Mouse (Mus musculus) spleen, adult 2 months (tissue): ENCODE data around the gene Macrod2.

ENCODE experiments used
- CTCF ChIP-seq: fragments of 200-500 bp; IDR thresholded peaks from 2 replicates; pipeline ENCODE4 v1.5.1; 2011; ENCODE audit warnings: mild to moderate bottlenecking, inconsistent platforms; ENCODE audit not compliant: insufficient read depth, insufficient read length, insufficient replicate concordance; ENCODE audit errors: extremely low read depth
- POLR2A ChIP-seq: fragments of 200-500 bp; IDR thresholded peaks from 2 replicates; pipeline ENCODE4 v1.6.1; 2011; ENCODE audit warnings: low read depth, low read length, inconsistent platforms

- TF ChIP-seq CTCF (no peak), POLR2A (no peak)
Measured at GRCm38 (mm10) chr2:140667261-140668047, 272.3 kb downstream of the Macrod2 start.
